Mouse (Mus musculus): ENCODE measurements around the gene Ccdc51.

DNA sequence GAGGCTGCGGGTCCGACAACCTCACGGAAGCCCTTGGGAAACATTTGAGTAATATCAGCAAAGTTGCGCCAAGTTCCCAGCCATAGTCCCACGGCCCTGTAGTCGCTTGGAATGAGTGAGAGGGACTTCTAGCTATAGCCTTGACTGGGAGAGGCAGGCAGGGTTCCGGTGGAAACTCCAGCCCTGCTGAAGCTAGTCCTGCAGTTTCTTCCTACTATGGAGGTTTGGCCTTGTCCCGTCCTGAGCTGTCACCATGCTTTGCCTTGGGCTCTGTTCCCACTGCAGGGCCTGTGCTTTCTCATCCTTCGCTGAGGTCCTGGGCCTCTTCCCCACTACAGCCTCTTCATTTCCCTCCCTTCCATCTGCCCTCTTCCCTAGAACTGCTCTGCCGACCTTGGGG, 33.9 kb downstream of the Ccdc51 start:
- TF ChIP-seq CTCF (IDR thresholded peaks at IDR 0.05; ENCODE audit: low read depth), result no peak
- no peak for TF ChIP-seq EP300 (IDR thresholded peaks at IDR 0.05; ENCODE audit: low read depth)
